Mouse (Mus musculus) urinary bladder, adult 18-20 months (tissue): ENCODE results near the gene Gm13697.
"Not testable (repeated sequence)": the region's sequence is repeated elsewhere in the genome, so short reads cannot be mapped to it uniquely, and the experiment has no call there.

ENCODE experiments used
- DNase-seq, 2 experiments: peaks; one replicate each; pipeline ENCODE4 v3.0.0; 2022; ENCODE audit warnings: low spot score in 2 of 2, mixed read lengths in 2 of 2

Gene Gm13697

GRCm38 (mm10) chr2:83984443-83984842 is at the start of gene Gm13697:
Gene Gm13697, plus strand, starts transcription at chr2:83984743.
- not testable (repeated sequence) for DNase-seq

DNA sequence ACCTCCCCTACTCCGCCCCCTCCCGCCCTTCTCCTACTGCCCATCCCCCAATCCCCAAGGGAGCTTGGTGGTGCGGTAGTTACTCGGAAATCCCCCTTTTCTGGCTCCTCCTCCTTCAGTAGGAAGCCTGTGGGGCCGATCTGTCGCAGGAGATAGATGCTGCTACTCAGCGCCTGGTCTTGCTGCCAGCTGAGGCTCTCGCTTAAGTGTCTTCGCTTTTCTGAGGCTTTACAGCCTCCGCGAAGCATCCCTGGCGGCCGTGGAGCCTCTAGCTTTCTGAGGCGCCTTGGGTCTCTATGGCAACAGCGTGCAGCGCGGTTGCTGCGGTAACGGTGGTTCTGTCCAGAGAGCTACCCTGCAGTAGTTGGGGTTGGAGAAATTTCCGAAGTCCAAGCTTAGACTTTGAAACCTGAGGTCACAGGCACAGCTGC is 43.6 kb upstream of the Gm13697 start, which contains the start of gene Zswim2:
Zswim2 (minus strand) TSS at position 298 of the 431 bp plus-strand sequence.
- peak in 1 of 2 experiments; percentile 1 for DNase-seq

- DNase-seq = no peak
These were observed 43.2 kb upstream of the Gm13697 start for GRCm38 (mm10) chr2:83941378-83941777.

DNA sequence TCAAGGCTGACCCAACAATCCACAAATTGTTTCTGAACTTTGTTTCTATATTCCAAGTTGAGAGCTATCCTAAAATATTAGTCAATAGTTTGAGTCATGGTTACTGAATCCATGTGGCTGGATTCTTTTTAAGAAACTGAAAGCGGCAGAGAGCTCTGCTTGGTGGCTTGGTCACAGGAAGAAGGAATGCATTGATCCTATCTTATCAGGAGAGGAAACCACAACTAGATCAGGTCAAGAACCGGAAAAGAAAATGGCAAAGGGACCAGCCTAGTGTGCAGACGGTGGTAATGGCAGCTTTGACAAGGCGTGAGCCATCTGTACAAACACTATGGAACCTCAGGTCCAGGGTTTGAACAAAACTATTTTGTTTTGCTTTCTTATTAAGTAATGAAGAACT is 42.8 kb upstream of the Gm13697 start:
- no peak for DNase-seq

- not testable (repeated sequence) for DNase-seq
These were observed 29.1 kb upstream of the Gm13697 start, which contains the start of gene Gm13698 for GRCm38 (mm10) chr2:83955393-83955792. Gene Gm13698, plus strand, starts transcription at chr2:83955693.

- not testable (repeated sequence) for DNase-seq
These were observed 23.3 kb upstream of the Gm13697 start, which contains the start of gene Gm13693 for GRCm38 (mm10) chr2:83961203-83961602. Gene Gm13693, plus strand, starts transcription at chr2:83961503.

DNA sequence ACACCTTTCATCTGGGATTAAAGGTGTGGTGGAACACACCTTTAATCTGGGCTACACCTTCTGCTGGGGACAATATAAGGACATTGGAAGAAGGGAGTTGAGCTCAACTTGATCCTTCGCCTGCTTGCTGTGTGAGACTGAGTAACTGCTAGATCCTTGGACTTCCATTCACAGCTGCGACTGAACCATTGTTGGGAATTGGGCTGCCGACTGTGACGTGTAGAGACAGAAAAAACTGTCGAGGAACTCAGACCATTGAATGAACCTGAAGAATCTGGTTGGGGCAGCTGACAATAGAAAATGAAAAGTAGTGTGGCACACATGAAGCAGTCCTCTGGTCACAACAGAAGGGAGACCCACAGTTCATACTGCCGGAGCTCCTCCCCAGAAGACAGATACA is 17.5 kb upstream of the Gm13697 start, which contains the start of gene Gm13695:
Gm13695 (plus strand) TSS at position 301 of the 400 bp plus-strand sequence.
- DNase-seq = not testable (repeated sequence)

GRCm38 (mm10) chr2:83972823-83973222 is 11.7 kb upstream of the Gm13697 start, which contains the start of gene Gm13696:
Gene Gm13696, plus strand, starts transcription at chr2:83973123.
- not testable (repeated sequence) for DNase-seq

DNA sequence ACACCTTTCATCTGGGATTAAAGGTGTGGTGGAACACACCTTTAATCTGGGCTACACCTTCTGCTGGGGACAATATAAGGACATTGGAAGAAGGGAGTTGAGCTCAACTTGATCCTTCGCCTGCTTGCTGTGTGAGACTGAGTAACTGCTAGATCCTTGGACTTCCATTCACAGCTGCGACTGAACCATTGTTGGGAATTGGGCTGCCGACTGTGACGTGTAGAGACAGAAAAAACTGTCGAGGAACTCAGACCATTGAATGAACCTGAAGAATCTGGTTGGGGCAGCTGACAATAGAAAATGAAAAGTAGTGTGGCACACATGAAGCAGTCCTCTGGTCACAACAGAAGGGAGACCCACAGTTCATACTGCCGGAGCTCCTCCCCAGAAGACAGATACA is 5.9 kb upstream of the Gm13697 start, which contains the start of gene Gm13694:
Gm13694 (plus strand) TSS at position 301 of the 400 bp plus-strand sequence.
- DNase-seq = not testable (repeated sequence)

GRCm38 (mm10) chr2:83990253-83990652 is 5.7 kb downstream of the Gm13697 start, which contains the start of gene Gm13691:
Gene Gm13691, plus strand, starts transcription at chr2:83990553.
- DNase-seq = not testable (repeated sequence)

GRCm38 (mm10) chr2:83993639-83994255 is 9.2 kb downstream of the Gm13697 start:
- not testable (repeated sequence) for DNase-seq

DNA sequence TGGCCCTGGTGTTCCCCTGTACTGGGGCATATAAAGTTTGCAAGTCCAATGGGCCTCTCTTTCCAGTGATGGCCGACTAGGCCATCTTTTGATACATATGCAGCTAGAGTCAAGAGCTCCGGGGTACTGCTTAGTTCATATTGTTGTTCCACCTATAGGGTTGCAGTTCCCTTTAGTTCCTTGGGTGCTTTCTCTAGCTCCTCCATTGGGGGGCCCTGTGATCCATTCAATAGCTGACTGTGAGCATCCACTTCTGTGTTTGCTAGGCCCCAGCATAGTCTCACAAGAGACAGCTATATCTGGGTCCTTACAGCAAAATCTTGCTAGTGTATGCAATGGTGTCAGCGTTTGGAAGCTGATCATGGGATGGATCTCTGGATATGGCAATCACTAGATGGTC is 10.0 kb downstream of the Gm13697 start:
- not testable (repeated sequence) for DNase-seq

DNA sequence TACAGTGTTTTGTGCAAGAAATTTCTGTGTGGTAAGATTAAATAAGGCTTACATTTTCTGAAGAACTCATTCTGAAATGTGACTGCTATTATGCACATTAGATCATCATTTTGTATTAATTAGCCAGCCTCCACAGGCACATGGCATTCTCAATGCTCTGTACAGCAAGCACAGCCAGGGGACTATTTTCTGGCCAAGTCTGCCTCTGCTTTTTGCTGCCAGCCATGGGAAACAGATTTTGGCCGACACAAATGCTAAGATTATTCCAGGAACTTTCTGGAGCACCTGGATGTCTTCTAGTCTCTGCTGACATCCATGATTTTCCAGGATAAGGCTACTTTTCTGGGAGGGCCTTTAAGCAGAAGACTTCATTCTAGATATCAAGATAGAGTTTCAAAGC is 24.4 kb downstream of the Gm13697 start:
- DNase-seq = no peak

- no peak for DNase-seq
These were observed 25.3 kb downstream of the Gm13697 start for GRCm38 (mm10) chr2:84009818-84010217.

- no peak for DNase-seq
These were observed 30.0 kb downstream of the Gm13697 start for GRCm38 (mm10) chr2:84014572-84014971.

DNA sequence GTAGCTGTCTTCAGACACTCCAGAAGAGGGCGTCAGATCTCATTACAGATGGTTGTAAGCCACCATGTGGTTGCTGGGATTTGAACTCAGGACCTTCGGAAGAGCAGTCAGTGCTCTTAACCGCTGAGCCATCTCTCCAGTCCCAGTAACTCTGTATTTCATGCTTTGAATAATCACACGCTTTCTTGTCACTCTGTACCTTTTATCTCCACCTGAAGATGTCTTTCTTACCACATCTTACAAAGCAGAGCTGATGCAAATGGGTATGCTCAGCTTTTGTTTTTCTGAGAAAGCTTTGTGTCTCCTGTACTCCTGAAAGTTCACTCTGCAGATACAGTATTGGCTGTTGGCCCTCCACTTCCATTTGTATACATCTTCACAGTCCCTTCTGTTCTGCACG is 31.7 kb downstream of the Gm13697 start:
- DNase-seq = not testable (repeated sequence)

- no peak for DNase-seq
These were observed 33.8 kb downstream of the Gm13697 start for GRCm38 (mm10) chr2:84018330-84018729.

DNA sequence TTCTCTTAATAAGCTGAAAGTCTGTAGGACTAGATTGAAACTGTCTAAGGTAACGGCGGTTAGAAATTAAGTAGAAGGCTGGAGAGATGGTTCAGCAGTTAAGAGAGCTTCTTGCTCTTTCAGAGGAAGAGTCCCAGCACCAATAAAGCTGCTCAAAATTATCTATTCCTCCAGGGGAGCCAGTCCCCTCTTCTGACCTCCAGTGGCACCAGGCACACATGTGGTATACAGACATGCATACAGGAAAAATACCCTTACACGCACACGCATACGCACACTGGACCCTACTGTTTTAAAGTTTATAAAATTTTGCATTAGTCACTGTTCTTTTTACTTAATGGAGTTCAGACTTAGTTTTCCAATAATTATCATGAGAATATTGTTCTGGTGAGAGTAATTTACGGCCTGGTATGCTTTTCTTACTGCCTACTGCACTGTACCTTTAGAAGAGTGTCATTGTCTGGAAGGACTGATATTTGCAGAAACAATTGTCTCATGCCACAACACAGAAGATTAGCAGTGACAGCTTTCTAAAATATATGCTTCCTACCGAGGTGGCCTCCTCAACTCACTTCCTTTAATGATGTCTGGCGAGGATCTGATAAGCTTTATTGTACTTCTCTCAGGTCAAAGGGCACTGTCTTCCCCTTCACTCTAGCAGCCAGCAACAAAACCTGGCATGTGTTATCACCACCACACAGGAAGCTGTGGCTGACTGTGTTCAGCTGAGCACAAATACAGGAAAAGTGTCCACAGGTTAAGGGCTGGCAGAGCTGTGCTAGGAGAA is 35.2 kb downstream of the Gm13697 start:
- DNase-seq = no peak

GRCm38 (mm10) chr2:84021930-84022329 is 37.4 kb downstream of the Gm13697 start:
- DNase-seq = no peak

- peak in 1 of 2 experiments; percentile 25 for DNase-seq
These were observed 38.4 kb downstream of the Gm13697 start for GRCm38 (mm10) chr2:84022905-84023304.

- no peak for DNase-seq
These were observed 38.8 kb downstream of the Gm13697 start for GRCm38 (mm10) chr2:84023319-84023718.

- DNase-seq = peak in 1 of 2 experiments; percentile 25
These were observed 40.7 kb downstream of the Gm13697 start for GRCm38 (mm10) chr2:84025217-84025616.
